Mouse (Mus musculus): ENCODE measurements at regions not wholly inside any gene's neighbourhood (a gene's known extent, or its start where the extent isn't known, plus 50 kb on each side); places are given as distances from the start of the nearest gene placed in this dataset.

DNA sequence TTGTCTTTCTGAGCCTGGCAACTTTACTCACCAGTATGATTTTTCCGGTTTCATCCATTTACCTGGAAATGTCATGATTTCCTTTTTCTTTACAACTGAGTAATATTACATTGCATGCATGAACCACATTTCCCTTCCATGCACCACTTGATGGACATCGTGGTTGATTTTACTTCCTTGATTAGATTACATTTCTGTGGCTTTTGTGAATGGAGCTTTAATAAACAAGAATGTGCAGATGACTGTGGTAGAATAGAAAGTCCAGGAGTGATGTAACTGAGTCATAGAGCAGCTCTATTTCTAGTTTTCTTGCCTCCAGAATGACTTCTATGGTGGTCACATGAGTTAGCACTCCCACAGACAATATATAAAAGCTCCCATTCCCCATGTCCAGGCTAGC is 75.2 kb downstream of the Chst2 start:
- POLR2A ChIA-PET = no interaction called here
- CTCF ChIA-PET = no interaction called here

DNA sequence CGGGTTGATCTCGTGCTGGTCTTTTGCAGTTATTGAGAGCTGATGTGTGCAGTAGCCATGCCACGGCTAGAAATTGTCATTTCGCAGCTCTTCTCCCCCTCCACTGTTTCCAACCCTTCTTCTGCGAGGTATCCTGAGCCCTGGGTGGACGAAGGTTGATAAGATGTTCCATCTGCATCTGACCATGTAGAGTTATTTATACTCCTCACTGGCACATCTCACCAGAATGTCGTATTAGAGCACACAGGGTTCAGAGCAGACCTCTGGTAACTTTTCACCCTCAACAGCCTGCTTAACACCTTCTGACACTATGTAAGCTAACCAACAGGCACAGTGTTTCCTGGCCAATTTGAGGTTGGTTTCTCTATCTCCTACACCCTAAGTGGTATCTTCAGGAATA is 76.4 kb downstream of the Chst2 start:
- ChIA-PET POLR2A (no interaction called here), CTCF (no interaction called here)

DNA sequence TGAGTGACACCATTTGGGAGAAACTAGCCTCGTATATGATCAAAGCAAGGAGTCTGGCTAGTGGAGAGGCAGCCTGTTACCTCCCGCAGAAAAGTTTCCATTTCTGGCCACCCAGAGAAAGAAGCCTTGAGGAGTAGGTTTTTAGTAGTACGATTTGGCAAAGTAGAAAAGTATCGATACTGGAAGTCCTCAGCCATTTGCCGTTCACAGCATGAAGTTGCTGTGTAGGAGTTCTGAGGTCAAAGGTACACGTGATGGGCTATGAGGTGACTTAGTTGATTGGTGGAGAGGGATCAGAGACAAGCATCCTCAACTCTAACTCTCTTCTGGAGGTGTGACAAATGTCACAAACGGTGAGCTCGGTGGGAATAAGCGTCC is 77.5 kb downstream of the Chst2 start:
- CTCF ChIA-PET = no interaction called here

DNA sequence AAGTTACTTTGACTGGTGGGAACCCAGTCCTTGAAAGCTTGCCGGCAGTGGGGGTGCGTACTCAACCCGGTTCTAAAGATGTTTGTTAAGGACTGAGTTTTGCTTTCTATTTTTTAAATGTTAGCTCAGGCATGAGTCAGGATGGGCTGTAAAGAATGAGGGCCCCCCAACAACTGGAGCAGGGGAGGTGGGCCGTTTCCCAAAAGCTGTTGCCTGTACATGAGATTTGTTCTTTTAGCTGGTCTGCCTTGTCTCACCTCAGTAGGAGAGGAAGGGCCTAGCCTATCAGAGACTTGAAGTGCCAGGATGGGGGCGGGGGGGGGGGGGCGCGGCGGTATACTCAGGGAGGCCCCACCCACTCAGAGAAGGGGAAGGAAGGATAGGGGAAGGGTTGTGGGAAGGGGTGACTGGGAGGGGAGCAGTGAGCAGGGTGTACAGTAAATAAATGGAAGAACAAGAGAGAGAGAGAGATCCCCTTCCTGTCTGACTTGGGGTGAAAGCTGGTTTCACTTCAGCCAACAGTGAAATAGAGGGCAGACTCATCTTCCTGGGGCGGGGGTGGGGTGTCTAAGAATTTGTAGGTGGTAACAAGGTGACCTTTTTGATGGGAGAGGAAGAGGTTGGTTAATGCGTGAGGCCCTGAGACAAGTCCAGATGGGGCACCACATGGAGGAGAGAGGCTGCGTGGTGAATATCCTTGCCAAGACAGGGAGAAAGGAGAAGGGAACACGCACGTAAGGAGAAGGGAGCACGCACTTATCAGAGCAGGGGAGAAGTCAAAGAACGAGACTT is 78.1 kb downstream of the Chst2 start:
- POLR2A ChIA-PET = interaction anchor here in 2 of 4 experiments (0.6 to 1.0 kb wide), 5 partner anchors 23 to 1730 kb away, joined by 3 read pairs; no protein-coding TSS in a partner anchor
- CTCF ChIA-PET = no interaction called here

More for the DNA sequence above, 77.5 kb downstream of the Chst2 start:
- POLR2A ChIA-PET = interaction anchor here in 1 of 4 experiments (0.7 kb wide), 1 partner anchor 783 kb away, joined by 3 read pairs; no protein-coding TSS in a partner anchor

DNA sequence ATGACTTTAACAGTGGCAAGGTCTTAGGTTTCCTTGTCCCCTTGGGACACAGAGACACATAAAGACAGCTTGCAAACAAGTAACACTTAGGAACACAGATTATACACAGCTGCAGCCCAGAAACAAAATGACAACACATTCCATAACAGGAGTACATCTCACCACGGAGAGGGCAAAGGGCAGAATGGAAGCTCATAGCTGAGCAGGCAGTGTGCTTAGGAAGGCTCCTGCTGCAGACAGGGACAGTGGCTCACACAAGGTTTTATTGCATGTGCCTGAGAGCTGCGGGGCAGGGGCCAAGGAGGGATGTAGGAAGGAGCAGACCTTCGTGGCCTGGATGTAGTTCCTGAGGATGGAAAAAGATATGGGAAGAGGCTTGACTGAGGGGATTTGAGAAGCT is 78.8 kb downstream of the Chst2 start:
- POLR2A ChIA-PET = interaction anchor here in 1 of 4 experiments (1.0 kb wide), 1 partner anchor 24 kb away, joined by 3 read pairs; no protein-coding TSS in a partner anchor
- CTCF ChIA-PET = no interaction called here

DNA sequence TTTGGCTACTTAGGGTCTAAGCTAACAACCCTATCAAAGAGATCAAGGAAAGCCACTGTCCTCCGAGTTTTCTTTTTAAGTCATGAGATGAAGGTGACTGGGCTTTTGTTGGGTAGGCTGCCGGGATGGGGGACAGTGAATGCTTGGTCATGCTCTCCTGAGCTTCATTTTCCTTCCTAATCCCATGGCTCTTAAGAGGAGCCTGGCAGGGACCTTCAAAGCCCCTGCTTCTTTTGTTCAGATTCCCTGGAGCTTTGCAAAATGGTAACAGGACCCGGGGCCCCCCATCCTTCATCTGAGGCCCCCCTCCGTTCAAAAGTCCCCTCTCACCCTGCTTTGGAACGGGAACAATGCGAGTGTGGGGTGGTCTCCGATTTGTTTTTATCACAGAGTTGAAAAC is 82.9 kb downstream of the Chst2 start:
- ChIA-PET POLR2A (interaction anchor here in 1 of 4 experiments (0.6 kb wide), 1 partner anchor 961 kb away, joined by 4 read pairs; no protein-coding TSS in a partner anchor), CTCF (no interaction called here)

DNA sequence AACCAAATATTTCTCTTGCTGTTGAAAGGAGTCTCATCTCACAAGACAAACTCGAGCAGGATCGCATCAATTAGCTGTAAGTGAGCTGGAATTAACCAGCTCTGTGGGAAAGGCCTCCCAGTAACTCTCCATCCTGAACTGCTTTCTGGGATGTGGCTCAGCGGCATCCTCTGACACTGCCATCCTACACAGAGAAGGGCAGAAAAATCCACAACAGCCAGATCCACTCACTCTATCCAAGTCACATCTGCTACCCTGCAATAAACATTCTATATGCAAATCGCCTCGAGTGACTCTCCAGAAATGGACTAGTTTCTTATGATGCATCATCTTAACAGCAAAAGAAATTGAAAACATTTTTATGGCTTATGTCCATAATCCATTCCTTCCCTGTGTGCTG is 83.6 kb downstream of the Chst2 start:
- POLR2A ChIA-PET = no interaction called here
- CTCF ChIA-PET = no interaction called here

DNA sequence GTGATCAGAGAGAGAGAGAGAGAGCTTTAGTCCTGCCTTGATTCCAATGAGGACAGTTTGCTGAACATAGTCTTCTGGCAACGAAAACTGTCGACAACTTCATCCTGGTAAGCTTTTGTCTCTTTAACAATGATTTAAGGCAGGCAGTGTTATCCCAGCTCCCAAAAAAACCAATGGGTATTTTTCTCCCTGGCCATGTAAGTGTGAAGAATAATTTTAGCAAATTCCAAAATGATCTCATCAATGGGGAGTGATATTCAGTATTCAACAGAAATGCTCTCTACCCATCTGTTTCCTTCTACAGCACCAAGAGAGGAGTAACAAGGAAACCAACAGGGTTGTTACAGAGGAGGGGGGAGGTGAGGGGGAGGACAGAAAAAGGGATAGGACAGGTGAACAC is 84.5 kb downstream of the Chst2 start:
- CTCF ChIA-PET = no interaction called here
- POLR2A ChIA-PET = no interaction called here

DNA sequence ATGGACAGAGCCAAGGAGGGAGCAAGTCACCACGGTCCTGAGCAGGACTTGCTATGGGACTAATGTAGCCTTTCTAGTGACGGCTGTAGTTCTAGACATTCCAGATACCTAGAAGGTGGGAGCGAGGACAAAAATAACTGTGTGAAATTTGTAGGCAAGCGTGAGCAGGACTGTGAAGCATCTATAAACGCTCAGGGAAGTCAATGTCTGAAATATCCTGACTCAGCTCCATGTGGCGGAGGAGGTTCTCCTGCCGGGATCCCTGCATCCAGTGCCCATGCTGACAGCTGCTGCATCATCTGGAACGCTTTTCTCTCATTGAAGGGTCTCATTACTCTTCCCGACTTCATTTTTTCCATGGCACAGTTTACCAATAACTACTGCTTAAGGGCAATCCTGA is 87.6 kb downstream of the Chst2 start:
- ChIA-PET POLR2A (no interaction called here), CTCF (no interaction called here)

DNA sequence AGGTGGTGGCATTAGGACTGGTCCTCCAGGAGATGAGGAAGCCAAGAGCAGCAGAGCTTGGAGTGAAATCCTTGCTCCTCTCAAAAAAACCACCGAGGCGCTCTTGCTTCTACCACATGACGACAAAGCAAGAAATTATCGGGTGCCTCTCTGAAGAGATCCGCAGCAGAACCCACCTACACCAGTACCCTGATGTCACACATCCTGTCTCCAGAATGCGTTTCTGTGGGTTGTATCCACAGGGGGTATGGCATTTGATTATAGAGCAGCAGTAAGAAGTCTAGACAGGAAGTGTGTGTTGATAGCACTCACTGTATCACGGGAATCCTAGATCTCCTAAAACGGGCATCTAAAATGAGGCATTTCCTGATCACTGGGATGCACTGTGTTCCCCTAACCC is 89.8 kb downstream of the Chst2 start:
- CTCF ChIA-PET = no interaction called here
- POLR2A ChIA-PET = interaction anchor here in 1 of 4 experiments (1.2 kb wide), 1 partner anchor 25 kb away, joined by 3 read pairs; no protein-coding TSS in a partner anchor

DNA sequence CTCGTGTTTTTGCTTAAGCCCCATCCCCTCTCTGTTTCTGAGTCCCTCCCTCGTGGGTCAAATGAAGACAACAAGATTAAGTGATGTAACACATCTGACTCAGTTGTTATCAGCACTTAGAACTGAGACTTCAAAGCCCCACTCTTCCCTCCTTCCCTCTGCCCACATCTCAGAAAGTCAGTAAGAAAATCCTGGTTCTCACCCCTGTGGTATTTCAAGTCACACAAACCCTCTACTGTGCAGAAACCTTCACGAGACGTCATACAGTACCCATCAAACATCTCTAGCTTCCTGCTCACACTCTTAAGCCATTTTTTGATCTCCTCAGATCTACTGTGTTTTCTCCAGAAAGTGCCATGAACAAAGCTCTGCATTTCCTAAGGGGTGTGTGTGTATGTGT is 91.4 kb downstream of the Chst2 start:
- POLR2A ChIA-PET = no interaction called here
- CTCF ChIA-PET = no interaction called here

DNA sequence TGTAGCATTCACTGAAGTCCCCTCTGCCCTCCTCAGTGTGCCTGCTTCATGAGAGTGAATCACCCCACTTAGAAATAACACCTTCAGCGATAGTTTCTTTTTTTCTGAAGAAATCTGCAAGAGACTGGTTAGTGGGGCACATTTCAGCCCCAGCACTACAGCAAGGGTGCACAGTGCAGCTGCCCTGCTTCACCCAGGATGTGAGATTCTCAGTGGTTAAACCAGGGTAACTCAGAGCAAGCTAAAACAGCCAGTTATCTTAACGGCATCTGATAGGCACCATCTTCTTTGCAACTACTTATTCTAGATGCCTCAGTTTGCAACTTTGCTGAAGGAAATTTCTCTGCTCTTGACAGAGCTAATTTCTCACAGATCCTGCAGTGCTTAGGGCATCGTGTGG is 94.9 kb downstream of the Chst2 start:
- ChIA-PET CTCF (no interaction called here), POLR2A (no interaction called here)

DNA sequence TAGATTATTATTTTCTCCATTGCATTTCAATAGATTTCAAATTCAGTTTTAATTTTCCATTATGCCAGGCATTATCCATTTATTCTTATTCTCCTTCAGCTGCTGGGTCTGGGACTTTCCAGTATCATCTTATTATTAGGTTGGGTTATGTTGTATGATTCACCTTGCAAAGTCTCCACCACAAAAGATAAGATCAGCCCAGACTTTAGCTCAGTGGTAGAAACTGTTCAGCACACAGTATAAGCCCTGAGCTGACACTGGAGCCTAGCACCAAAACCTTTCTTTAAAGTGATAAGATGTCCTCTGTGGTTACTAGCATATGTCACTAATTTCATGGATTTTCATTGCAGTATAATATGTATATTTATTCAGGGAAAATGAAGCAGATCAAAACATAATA is 117.5 kb downstream of the Chst2 start:
- ChIA-PET POLR2A (no interaction called here), CTCF (no interaction called here)

DNA sequence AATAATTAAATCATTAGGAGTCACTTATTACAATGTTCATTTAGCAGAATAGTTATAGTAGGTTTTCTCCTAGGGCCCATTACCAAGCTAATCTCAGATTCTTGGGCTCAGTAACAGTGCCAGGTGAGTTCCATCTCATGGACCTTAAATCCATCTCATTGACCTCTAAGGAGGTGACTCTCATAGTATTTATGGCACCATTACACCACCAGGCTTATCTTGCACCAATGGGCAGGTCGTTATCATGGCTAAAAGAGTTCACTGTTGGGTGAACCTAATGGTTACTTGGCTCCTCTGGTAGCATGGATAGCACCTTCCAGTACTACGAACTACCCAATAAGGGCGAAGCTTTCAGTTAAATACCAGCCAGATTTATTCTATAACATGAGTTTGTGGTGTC is 123.5 kb downstream of the Chst2 start:
- ChIA-PET CTCF (no interaction called here), POLR2A (no interaction called here)

DNA sequence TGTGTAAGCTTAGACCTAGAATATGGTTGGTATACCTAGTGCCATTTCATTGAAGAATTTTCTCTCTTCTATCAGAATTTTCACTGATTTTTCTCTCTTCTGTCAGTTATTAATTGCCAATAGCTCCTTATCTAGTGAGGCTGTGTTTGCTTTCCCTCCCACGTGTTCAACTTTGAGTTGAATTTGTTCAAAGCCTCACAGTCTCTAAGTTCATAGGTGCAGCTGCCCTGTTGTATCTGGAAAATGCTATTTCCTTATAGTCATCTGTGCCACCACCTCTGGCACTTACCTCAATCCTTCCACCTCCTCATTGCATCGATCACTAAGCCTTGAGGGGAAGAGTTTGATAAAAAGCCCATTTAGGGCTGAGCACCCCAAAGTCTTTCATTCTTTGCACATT is 124.0 kb downstream of the Chst2 start:
- ChIA-PET POLR2A (no interaction called here), CTCF (no interaction called here)
